Mouse (Mus musculus): ENCODE measurements around the gene Fthl17b.
A peak's percentile ranks its signal among the peaks of the same experiment; 100 is the strongest.
"Not testable (repeated sequence)": the region's sequence is repeated elsewhere in the genome, so short reads cannot be mapped to it uniquely, and the experiment has no call there.

Fthl17b gene

DNA sequence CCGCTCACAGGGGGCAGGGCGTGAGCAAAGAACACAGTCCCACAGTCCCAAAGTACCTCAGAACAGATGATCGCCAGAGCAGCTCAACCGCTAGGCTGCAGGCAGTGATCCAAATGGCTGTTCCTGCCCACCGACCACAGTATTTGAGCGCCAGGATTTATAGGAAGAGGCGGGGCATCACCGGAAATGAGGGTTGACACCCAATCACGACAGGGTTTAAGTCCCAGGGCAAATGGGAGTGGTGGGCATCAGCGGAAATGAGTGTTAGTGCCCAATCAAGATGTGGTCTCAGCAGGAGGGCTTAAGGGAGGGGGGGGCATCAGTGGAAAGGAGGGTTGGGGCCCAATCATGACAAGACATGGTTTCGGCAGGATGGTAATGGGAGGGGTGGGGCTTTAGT, at the start of gene Fthl17b:
Gene Fthl17b, minus strand, starts transcription at position 101 of the 400 bp plus-strand sequence.
- DNase-seq (ENCODE audit: low read depth, low spot score), result not testable (repeated sequence)

DNA sequence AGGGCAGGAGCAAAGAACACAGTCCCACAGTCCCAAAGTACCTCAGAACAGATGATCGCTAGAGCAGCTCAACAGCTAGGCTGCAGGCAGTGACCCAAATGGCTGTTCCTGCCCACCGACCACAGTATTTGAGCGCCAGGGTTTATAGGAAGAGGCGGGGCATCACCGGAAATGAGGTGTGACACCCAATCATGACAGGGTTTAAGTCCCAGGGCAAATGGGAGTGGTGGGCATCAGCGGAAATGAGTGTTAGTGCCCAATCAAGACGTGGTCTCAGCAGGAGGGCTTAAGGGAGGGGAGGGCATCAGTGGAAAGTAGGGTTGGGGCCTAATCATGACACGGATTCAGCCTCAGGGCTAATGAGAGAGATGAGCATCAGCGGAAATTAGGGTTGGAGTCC, 23.9 kb upstream of the Fthl17b start, which contains the start of gene Fthl17d:
Gene Fthl17d, minus strand, starts transcription at position 101 of the 400 bp plus-strand sequence.
- not testable (repeated sequence) for DNase-seq (ENCODE audit: low read depth, low spot score)

GRCm38 (mm10) chrX:8976459-8976858, 13.7 kb upstream of the Fthl17b start, which contains the start of gene Fthl17c:
Fthl17c (minus strand) TSS chrX:8976559.
- DNase-seq (ENCODE audit: low read depth, low spot score), result not testable (repeated sequence)

GRCm38 (mm10) chrX:8964618-8965017, 1.8 kb upstream of the Fthl17b start:
- DNase-seq (ENCODE audit: low read depth, low spot score), result peak; percentile 15

DNA sequence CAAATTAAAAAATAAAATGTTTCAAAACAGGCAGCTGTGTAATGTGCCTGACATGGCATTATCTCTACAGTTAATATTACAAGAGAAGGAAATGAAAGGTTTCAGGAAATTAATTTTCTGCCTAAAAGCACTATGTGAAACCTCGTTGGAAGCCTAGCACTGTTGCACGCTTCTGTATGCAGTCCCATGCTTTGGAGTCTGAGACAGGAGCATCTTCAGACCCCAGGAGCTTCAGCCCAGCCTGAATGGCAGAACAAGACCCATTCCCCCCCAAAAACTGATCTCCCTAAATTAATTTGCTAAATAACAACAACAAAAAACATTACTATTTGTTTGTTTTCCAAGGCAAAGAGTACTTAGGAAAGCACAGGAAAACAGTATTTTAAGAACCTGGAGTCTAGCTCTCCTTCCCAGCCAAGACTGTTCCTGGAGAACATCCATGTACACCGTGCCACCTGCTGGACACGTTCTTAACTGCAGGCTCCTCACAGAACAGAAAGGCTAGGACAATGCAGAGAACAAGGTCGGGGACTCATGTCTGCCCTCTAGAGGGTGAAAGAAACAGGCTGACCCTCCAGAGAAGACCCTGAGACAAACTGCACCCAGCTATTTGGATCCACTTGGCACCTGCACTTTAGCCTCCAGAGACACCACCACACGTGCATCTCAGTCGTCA, 14.5 kb downstream of the Fthl17b start:
- peak; percentile 77 for DNase-seq (ENCODE audit: low read depth, low spot score)

GRCm38 (mm10) chrX:8944041-8944440, 18.7 kb downstream of the Fthl17b start:
- DNase-seq (ENCODE audit: low read depth, low spot score), result no peak

- no peak for DNase-seq (ENCODE audit: low read depth, low spot score)
Measured at GRCm38 (mm10) chrX:8927308-8927707, 35.5 kb downstream of the Fthl17b start.

DNA sequence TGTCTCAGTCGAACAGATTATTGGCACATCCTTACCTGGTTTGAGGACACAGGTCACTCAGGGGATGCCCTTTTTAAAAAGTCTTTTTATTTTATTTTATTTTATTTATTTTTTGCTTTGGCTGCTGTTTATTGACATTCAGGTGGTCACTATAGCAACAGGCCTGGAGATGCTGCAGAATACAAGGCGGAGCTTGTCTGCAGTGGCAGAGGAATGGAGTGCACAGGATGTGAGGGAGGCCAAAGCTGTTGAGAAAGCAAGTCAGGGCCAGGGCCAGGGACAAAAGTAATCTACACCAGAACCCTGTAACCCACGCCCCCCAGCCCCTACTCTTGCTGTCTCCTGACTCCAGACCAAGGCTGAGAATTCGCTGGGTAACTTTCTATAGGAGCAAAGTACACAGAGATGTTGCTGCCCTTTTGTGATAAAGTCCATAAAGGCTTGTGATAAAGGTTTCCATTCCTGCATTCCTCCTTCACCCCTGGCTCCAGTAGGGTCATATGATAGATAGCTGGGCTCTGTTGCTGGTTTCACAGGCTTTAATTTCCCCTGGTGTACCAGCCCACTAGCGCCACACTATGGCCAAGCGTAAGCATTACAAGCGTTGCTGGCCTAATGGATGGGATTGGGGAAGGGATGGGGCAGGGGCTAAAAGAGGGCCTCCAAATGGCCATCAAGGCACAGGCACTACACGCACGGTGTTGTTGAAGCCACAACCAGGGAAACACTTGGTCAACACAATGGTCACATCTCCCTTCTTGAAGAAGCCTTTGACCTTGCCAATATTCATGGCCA, 40.8 kb downstream of the Fthl17b start:
- peak; percentile 1 for DNase-seq (ENCODE audit: low read depth, low spot score)

DNA sequence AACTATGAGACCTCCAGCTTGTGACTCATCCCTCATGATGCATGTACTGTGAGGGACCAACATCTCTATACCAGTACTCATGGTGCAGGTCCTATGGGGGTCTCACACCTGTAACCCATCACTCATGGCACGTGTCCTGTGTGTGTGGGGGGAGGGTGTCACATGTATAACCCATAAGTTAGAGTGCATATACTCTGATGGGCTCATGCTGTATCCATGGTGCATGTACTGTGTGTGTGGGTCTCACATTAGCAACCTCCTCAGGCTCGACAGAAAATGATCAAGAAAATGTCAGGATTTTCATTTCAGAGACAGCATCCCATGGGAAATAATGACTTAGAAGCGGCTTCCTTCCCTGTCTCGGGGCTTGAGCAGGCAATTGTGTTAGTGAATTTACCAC, 41.7 kb downstream of the Fthl17b start:
- DNase-seq (ENCODE audit: low read depth, low spot score), result no peak

Measured in R1 (cell line).